Mouse (Mus musculus) liver, adult 2 months (tissue): ENCODE results near the gene Fgd3. TPM values are rescaled to one million over a fixed set of nuclear protein-coding genes. Genes with fewer than 3 reads are reported as not detected.

Experiments used
- DNase-seq: peaks from one replicate; pipeline ENCODE4 v3.0.0-alpha.2; 2011; ENCODE audit warnings: low read depth, low spot score; ENCODE audit errors: extremely low read depth
- H3K27ac ChIP-seq: fragments of 200-500 bp; replicated peaks from 2 replicates; pipeline ENCODE4 v1.5.1; 2012; ENCODE audit warnings: low read depth, mild to moderate bottlenecking, control low read depth, inconsistent platforms, low read length; ENCODE audit not compliant: insufficient read depth
- H3K27me3 ChIP-seq: fragments of 200-500 bp; 2 replicates; pipeline ENCODE4 v1.6.1; 2012; ENCODE audit warnings: mild to moderate bottlenecking, moderate library complexity, low read length, inconsistent platforms; ENCODE audit not compliant: control insufficient read depth, insufficient read depth
- H3K36me3 ChIP-seq: fragments of 200-500 bp; 2 replicates; pipeline ENCODE4 v1.6.1; 2012; ENCODE audit warnings: low read length, inconsistent platforms; ENCODE audit not compliant: control insufficient read depth, insufficient read depth
- H3K4me1 ChIP-seq: fragments of 200-500 bp; 2 replicates; pipeline ENCODE4 v1.6.1; 2011; ENCODE audit warnings: low read length; ENCODE audit not compliant: control insufficient read depth, insufficient read depth
- H3K4me3 ChIP-seq: fragments of 200-500 bp; 2 replicates; pipeline ENCODE4 v1.5.1; 2011; ENCODE audit warnings: low read depth, mild to moderate bottlenecking, control low read depth, low read length, moderate library complexity; ENCODE audit not compliant: insufficient read depth
- H3K79me2 ChIP-seq: fragments of 200-500 bp; 2 replicates; pipeline ENCODE4 v1.6.1; 2012; ENCODE audit warnings: inconsistent platforms, mild to moderate bottlenecking, low read length, moderate library complexity; ENCODE audit not compliant: control insufficient read depth, insufficient read depth
- H3K9ac ChIP-seq: fragments of 200-500 bp; 2 replicates; pipeline ENCODE4 v1.6.1; 2012; ENCODE audit warnings: low read depth, mild to moderate bottlenecking, control low read depth, inconsistent platforms, low read length
- CTCF ChIP-seq: fragments of 200-500 bp; IDR thresholded peaks from 2 replicates; pipeline ENCODE4 v1.5.1; 2011; ENCODE audit warnings: low read depth, low read length, control low read depth
- POLR2A ChIP-seq: fragments of 200-500 bp; IDR thresholded peaks from 2 replicates; pipeline ENCODE4 v1.6.1; 2011; ENCODE audit warnings: low read length, control low read depth; ENCODE audit not compliant: insufficient read depth; ENCODE audit errors: extremely low read depth
- WGBS: fragments of 180-500 bp; shearing (Covaris S2); methylation state at CpG from one replicate; pipeline ENCODE4 v1.1.7; 2018; 5-methylcytosine and 5-hydroxymethylcytosine counted together
- polyA plus RNA-seq: library from polyadenylated mRNA; depleted of rRNA; stranded (reverse); fragments of >200 nt; gene quantifications from 2 replicates; pipeline ENCODE4 v1.2.3, GENCODE M21; 2012
- total RNA-seq: library from RNA; depleted of rRNA; stranded (reverse); fragments of >200 nt; gene quantifications from 2 replicates; pipeline ENCODE4 v1.2.3, GENCODE M21; 2014

Fgd3 gene
- total and polyA plus RNA-seq, 2 experiments = 0.51 to 0.65 TPM

- DNase-seq = no peak
- no peak for TF ChIP-seq POLR2A
- Histone ChIP-seq H3K36me3 (no peaks in the 10 kb centered on the region), H3K79me2 (no peaks in the 10 kb centered on the region), H3K27me3 (no peaks in the 10 kb centered on the region), H3K4me1 (no peaks in the 10 kb centered on the region), H3K9ac (no peak overlapping the region), H3K27ac (no peak overlapping the region), H3K4me3 (no peak overlapping the region)
- WGBS = 64% methylated on average over 3 of the region's 3 CpGs
Observed at GRCm38 (mm10) chr13:49257819-49258313, 62.2 kb downstream of the Fgd3 start.

GRCm38 (mm10) chr13:49252746-49253145 is 67.4 kb downstream of the Fgd3 start:
- WGBS = 89% methylated on average over 13 of the region's 13 CpGs
- H3K4me1 ChIP-seq = peaks cover 1% of the 10 kb centered on the region; the same call in 1 of the 2 replicates
- no peak overlapping the region for H3K9ac ChIP-seq
- no peaks in the 10 kb centered on the region for H3K27me3 ChIP-seq
- TF ChIP-seq CTCF = no peak
- no peak for TF ChIP-seq POLR2A
- no peak overlapping the region for H3K27ac ChIP-seq
- no peak for DNase-seq
- no peaks in the 10 kb centered on the region for H3K79me2 ChIP-seq
- H3K36me3 ChIP-seq = no peaks in the 10 kb centered on the region
- no peak overlapping the region for H3K4me3 ChIP-seq

GRCm38 (mm10) chr13:49252113-49252512 is 68.0 kb downstream of the Fgd3 start:
- no peak overlapping the region for H3K4me3 ChIP-seq
- DNase-seq = no peak
- TF ChIP-seq CTCF (no peak), POLR2A (no peak)
- H3K27ac ChIP-seq = no peak overlapping the region
- H3K9ac ChIP-seq = no peak overlapping the region
- H3K36me3 ChIP-seq = no peaks in the 10 kb centered on the region
- H3K27me3 ChIP-seq = no peaks in the 10 kb centered on the region
- H3K4me1 ChIP-seq = peaks cover 5% of the 10 kb centered on the region; the same call in 1 of the 2 replicates
- 57% methylated on average over 2 of the region's 2 CpGs for WGBS
- H3K79me2 ChIP-seq = no peaks in the 10 kb centered on the region

GRCm38 (mm10) chr13:49250716-49251517 is 69.2 kb downstream of the Fgd3 start:
- TF ChIP-seq CTCF = no peak
- no peak for TF ChIP-seq POLR2A
- Histone ChIP-seq H3K79me2 (no peaks in the 10 kb centered on the region), H3K27me3 (no peaks in the 10 kb centered on the region), H3K4me3 (no peak overlapping the region), H3K36me3 (no peaks in the 10 kb centered on the region), H3K4me1 (peaks cover 5% of the 10 kb centered on the region; the same call in 1 of the 2 replicates), H3K9ac (no peak overlapping the region), H3K27ac (no peak overlapping the region)
- DNase-seq = no peak
- 65% methylated on average over 4 of the region's 4 CpGs for whole genome bisulfite sequencing

GRCm38 (mm10) chr13:49249634-49250033 is 70.5 kb downstream of the Fgd3 start:
- 69% methylated on average over 2 of the region's 2 CpGs for WGBS
- TF ChIP-seq POLR2A = no peak
- TF ChIP-seq CTCF = no peak
- Histone ChIP-seq H3K9ac (no peak overlapping the region), H3K4me3 (no peak overlapping the region), H3K79me2 (no peaks in the 10 kb centered on the region), H3K4me1 (peaks cover 5% of the 10 kb centered on the region; the same call in 1 of the 2 replicates), H3K27ac (no peak overlapping the region), H3K36me3 (no peaks in the 10 kb centered on the region), H3K27me3 (no peaks in the 10 kb centered on the region)
- no peak for DNase-seq

- H3K27me3 ChIP-seq = no peaks in the 10 kb centered on the region
- no peak overlapping the region for H3K9ac ChIP-seq
- H3K36me3 ChIP-seq = no peaks in the 10 kb centered on the region
- no peak for TF ChIP-seq POLR2A
- DNase-seq = no peak
- H3K4me3 ChIP-seq = no peak overlapping the region
- 51% methylated on average over 3 of the region's 3 CpGs for WGBS
- no peaks in the 10 kb centered on the region for H3K79me2 ChIP-seq
- no peak overlapping the region for H3K27ac ChIP-seq
- peaks cover 5% of the 10 kb centered on the region; the same call in 1 of the 2 replicates for H3K4me1 ChIP-seq
Observed at GRCm38 (mm10) chr13:49248923-49249322, 71.2 kb downstream of the Fgd3 start.
